Mouse (Mus musculus) hindbrain, embryonic 10.5 days (tissue): ENCODE data around the gene Tcl1b1. TPM values are rescaled to one million over a fixed set of nuclear protein-coding genes. Genes with fewer than 3 reads are reported as not detected.
A peak's percentile ranks its signal among the peaks of the same experiment; 100 is the strongest.
"Not testable (repeated sequence)": the region's sequence is repeated elsewhere in the genome, so short reads cannot be mapped to it uniquely, and the experiment has no call there.

Source experiments
- DNase-seq: peaks from one replicate; pipeline ENCODE4 v3.0.0-alpha.2; 2017; ENCODE audit warnings: low spot score
- H3K27ac ChIP-seq: fragments of 300-500 bp; sonication (generic); 2 replicates; pipeline ENCODE4 v1.5.1; 2016; ENCODE audit warnings: mild to moderate bottlenecking, moderate library complexity
- H3K27me3 ChIP-seq: fragments of 300-500 bp; sonication (generic); 2 replicates; pipeline ENCODE4 v1.6.1; 2016; ENCODE audit warnings: mild to moderate bottlenecking; ENCODE audit not compliant: poor library complexity, insufficient read depth, severe bottlenecking
- H3K36me3 ChIP-seq: fragments of 300-500 bp; sonication (generic); 2 replicates; pipeline ENCODE4 v1.6.1; 2016; ENCODE audit warnings: mild to moderate bottlenecking, moderate library complexity
- H3K4me1 ChIP-seq: fragments of 300-500 bp; sonication (generic); replicated peaks from 2 replicates; pipeline ENCODE4 v1.6.1; 2016; ENCODE audit warnings: mild to moderate bottlenecking
- H3K4me3 ChIP-seq: fragments of 300-500 bp; sonication (generic); 2 replicates; pipeline ENCODE4 v1.5.1; 2016; ENCODE audit warnings: mild to moderate bottlenecking, moderate library complexity
- H3K9me3 ChIP-seq: fragments of 300-500 bp; sonication (generic); 2 replicates; pipeline ENCODE4 v1.6.1; 2016; ENCODE audit warnings: mild to moderate bottlenecking, moderate library complexity
- WGBS: fragments of 180-500 bp; shearing (Covaris S2); methylation state at CpG from one replicate; pipeline ENCODE4 v1.1.7; 2016; 5-methylcytosine and 5-hydroxymethylcytosine counted together
- polyA plus RNA-seq: library from polyadenylated mRNA; unstranded; fragments of >200 nt; fragmentation: Nextera tagmentation; extraction: Ambion mirVana; gene quantifications from 2 replicates; pipeline ENCODE4 v1.2.1, GENCODE M21; 2016

Tcl1b1 gene
- polyA plus RNA-seq, 1 experiment from 2014 or later = not detected

DNA sequence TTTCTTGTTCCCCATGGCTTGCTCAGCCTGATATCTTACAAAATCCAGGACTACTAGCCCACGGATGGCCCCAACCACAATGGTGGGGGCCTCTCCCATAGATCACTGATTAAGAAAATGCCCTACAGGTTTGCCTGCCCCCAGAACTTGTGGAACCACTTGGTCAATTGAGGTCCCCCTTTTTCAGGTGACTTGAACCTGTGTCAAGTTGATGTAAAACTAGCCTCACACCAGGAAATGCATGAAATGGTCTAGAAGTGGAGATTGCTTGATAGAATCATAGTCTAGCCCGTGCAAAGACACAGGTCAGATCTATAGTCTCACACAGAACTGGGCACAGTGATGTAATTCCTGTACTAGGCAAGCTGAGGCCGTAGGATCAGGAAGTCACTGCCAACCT, 13.8 kb upstream of the Tcl1b1 start, which contains the start of gene Tcl1b2:
TSS of gene Tcl1b2 (plus strand) at position 301 of the 400 bp plus-strand sequence.
- Histone ChIP-seq H3K27me3 (no peaks in the 10 kb centered on the region), H3K27ac (no peak within 1 kb of the TSS), H3K4me3 (no peak within 1 kb of the TSS), H3K4me1 (no peaks in the 10 kb centered on the region), H3K9me3 (0 out of 2 replicates have a peak, but pooled peaks cover 3% of the 10 kb centered on the region), H3K36me3 (no peaks in the 10 kb centered on the region)
- no peak for DNase-seq
- 78% methylated on average over 3 of the region's 3 CpGs for WGBS

DNA sequence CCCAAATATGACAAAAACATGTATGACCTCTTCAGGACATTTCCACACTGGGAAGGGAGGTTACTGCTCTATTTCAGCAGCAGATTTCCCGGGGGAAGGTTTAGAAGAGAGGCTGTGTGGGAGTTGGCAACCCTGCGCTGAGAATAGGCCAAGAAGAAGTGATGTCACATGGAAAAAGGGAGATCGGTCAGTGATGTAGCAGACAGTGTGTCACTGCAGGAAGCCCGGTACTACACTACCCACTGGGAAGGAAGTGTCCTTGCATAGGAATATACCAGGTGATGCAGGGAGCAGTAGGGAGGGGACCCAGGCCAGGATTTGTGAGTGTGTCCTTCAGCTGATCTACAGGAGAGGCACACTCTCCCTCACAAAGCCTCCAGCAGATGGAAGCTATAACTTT, 4.2 kb upstream of the Tcl1b1 start:
- not testable (repeated sequence) for H3K27ac ChIP-seq, H3K4me3 ChIP-seq, H3K27me3 ChIP-seq, H3K4me1 ChIP-seq, H3K9me3 ChIP-seq, H3K36me3 ChIP-seq, DNase-seq
- 80% methylated on average over 4 of the region's 4 CpGs for WGBS

DNA sequence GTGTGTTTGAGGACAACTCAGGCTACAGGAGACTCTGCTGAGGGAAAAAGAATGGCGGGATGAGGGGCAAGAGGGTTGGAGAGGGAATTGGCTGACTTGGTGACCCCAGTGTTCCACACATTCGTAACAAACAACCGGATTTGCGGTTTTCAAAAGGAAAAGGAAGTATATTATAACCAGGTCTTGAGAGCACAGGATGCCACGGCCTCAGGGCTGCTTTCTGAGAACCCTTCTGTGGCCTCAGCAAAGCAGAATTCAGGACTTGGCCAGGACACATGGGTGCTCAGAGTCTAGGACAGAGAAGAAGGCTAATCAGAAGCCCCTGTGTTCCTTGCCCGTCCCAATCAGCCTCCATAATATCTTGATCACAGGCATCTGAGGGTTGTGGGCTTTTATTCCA, 648 bp upstream of the Tcl1b1 start:
- no peak for DNase-seq
- Histone ChIP-seq H3K4me1 (no peaks in the 10 kb centered on the region), H3K4me3 (no peak overlapping the region), H3K9me3 (no peaks in the 10 kb centered on the region), H3K27ac (no peak overlapping the region), H3K27me3 (no peaks in the 10 kb centered on the region), H3K36me3 (no peaks in the 10 kb centered on the region)
- 81% methylated on average over 6 of the region's 6 CpGs for WGBS

DNA sequence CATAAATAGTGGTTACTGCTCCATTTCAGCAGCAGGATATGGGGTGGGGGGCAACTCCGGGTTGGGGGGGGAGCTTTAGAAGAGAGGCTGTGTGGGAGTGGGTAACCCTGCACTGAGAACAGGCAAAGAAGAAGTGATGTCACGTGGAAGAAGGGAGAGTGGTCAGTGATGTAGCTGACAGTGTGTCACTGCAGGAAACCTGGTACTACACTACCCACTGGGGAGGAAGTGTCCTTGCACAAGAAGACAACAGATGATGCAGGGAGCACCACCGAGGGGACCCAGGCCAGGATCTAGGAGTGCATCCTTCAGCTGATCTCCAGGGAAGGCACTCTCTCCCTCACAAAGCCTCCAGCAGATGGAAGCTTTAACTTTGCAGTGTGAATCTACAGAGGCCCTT, 7.2 kb downstream of the Tcl1b1 start:
- no peaks in the 10 kb centered on the region for H3K9me3 ChIP-seq
- DNase-seq = no peak
- H3K27me3 ChIP-seq = no peaks in the 10 kb centered on the region
- H3K4me3 ChIP-seq = no peak overlapping the region
- no peak overlapping the region for H3K27ac ChIP-seq
- WGBS = 77% methylated on average over 3 of the region's 3 CpGs
- H3K36me3 ChIP-seq = no peaks in the 10 kb centered on the region
- no peaks in the 10 kb centered on the region for H3K4me1 ChIP-seq

DNA sequence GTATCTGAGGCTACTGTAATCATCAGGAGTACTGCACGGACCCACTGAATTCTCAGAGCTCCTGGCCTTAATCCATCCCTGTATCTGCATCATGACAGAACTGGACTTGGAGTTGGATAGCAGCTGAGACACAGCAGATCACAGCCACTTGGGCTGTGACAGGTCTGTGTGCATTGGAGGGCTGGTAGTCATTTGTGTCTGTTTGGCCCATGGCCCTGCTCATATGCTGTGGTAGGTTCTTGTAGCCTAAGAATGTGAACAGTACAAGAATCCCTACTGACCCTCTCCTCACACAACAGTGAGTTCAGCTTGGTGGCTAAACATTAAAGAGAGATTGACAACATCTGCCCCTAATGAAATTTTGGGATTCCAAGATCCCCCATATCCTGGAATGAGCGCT, 13.9 kb downstream of the Tcl1b1 start:
- DNase-seq = no peak
- H3K27ac ChIP-seq = no peak overlapping the region
- 86% methylated on average over 2 of the region's 2 CpGs for WGBS
- H3K4me3 ChIP-seq = no peak overlapping the region
- no peaks in the 10 kb centered on the region for H3K9me3 ChIP-seq
- no peaks in the 10 kb centered on the region for H3K36me3 ChIP-seq
- no peaks in the 10 kb centered on the region for H3K27me3 ChIP-seq
- H3K4me1 ChIP-seq = no peaks in the 10 kb centered on the region

DNA sequence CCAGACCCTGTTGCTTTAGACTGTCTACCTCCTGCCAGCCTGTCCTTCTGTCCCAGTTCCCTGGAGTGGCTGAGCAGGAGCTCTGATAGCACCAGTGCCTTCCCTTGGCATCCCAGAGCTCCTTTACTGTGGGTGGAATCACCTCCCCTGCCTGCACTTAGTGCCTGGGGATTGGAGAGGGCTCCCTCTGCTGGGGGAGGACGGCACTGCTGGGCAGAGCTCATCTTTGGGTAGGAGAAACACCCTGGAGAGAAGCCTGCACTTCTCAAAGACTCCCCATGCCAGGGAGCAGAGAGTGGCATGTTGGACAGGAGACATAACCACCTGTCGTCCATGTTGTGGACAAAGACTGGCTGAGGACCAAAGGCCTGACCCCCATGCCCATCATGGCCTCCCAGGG, 14.8 kb downstream of the Tcl1b1 start:
- not testable (repeated sequence) for H3K4me3 ChIP-seq, H3K9me3 ChIP-seq, H3K27ac ChIP-seq, H3K4me1 ChIP-seq, H3K36me3 ChIP-seq, H3K27me3 ChIP-seq, DNase-seq
- 35% methylated on average over 2 of the region's 2 CpGs for WGBS

DNA sequence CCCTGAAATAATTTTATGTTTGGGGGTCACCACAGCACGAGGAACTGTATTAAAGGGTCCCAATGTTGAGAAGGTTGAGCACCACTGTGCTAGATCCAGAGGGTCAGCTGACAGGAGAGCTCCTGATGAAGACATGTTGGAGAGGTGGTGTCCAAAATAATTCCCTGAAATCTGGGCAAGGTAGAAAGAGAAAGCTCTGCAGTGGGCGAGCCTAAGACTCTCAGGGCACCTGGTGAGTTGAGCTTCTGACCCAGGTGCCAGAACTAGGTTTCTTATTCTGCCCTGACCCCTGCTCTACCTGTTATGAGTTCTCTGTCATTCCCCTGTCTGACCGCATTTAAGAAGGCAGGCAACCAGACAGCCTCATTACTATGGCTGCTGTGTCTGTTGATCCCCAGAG, 16.6 kb downstream of the Tcl1b1 start, which contains the start of gene Tcl1b5:
TSS of gene Tcl1b5 (plus strand) at position 301 of the 400 bp plus-strand sequence.
- H3K27ac ChIP-seq, H3K4me1 ChIP-seq, DNase-seq, H3K27me3 ChIP-seq, H3K36me3 ChIP-seq, H3K4me3 ChIP-seq, H3K9me3 ChIP-seq: not testable (repeated sequence)
- 74% methylated on average over 3 of the region's 3 CpGs for WGBS

DNA sequence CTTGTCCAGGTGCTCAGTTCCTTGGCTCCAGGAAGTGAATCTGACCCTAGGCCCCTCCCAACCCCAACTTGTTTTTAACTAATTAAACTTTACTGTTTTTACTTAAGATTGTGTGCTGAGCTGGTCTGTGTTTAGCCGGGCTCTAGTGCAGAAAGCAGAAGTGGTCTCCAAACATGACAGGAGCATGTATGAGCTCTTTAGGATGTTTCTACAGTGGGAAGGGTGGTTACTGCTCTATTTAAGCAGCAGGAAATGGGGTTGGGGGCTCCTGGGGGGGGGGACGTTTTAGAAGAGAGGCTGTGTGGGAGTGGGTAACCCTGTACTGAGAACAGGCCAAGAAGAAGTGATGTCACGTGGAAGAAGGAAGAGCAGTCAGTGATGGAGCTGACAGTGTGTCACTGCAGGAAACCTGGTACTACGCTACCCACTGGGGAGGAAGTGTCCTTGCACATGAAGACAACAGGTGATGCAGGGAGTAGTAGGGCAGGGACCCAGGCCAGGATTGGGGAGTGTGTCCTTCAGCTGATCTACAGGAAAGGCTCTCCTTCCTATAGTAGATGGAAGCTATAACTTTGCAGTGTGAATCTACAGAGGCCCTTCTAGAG, 21.7 kb downstream of the Tcl1b1 start:
- not testable (repeated sequence) for DNase-seq, H3K27me3 ChIP-seq, H3K36me3 ChIP-seq, H3K9me3 ChIP-seq, H3K4me3 ChIP-seq, H3K4me1 ChIP-seq, H3K27ac ChIP-seq
- 79% methylated on average over 4 of the region's 4 CpGs for WGBS

DNA sequence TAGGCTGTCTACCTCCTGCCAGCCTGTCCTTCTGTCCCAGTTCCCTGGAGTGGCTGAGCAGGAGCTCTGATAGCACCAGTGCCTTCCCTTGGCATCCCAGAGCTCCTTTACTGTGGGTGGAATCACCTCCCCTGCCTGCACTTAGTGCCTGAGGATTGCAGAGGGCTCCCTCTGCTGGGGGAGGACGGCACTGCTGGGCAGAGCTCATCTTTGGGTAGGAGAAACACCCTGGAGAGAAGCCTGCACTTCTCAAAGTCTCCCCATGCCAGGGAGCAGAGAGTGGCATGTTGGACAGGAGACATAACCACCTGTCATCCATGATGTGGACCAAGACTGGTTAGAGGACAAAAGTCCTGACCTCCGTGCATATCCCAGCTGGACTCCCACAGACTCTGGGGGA, 29.5 kb downstream of the Tcl1b1 start:
- H3K27me3 ChIP-seq, DNase-seq, H3K27ac ChIP-seq, H3K4me3 ChIP-seq, H3K36me3 ChIP-seq, H3K4me1 ChIP-seq, H3K9me3 ChIP-seq: not testable (repeated sequence)
- WGBS = 57% methylated on average over 2 of the region's 2 CpGs

DNA sequence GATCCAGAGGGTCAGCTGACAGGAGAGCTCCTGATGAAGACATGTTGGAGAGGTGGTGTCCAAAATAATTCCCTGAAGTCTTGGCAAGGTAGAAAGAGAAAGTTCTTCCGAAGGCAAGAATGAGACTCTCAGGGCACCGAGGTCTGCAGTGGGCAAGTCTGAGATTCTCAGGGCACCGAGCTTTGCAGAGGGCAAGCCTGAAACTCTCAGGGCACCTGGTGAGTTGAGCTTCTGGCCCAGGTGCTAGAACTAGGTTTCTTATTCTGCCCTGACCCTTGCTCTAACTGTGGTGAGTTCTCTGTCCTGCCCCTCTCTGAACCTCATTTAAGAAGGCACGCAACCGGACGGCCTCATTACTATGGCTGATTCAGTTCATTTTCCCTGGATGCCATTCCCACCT, 31.3 kb downstream of the Tcl1b1 start, which contains the start of gene Tcl1b3:
TSS of gene Tcl1b3 (plus strand) at position 301 of the 400 bp plus-strand sequence.
- H3K27ac ChIP-seq, DNase-seq, H3K36me3 ChIP-seq, H3K4me1 ChIP-seq, H3K9me3 ChIP-seq, H3K27me3 ChIP-seq, H3K4me3 ChIP-seq: not testable (repeated sequence)
- WGBS = 94% methylated on average over 6 of the region's 6 CpGs

DNA sequence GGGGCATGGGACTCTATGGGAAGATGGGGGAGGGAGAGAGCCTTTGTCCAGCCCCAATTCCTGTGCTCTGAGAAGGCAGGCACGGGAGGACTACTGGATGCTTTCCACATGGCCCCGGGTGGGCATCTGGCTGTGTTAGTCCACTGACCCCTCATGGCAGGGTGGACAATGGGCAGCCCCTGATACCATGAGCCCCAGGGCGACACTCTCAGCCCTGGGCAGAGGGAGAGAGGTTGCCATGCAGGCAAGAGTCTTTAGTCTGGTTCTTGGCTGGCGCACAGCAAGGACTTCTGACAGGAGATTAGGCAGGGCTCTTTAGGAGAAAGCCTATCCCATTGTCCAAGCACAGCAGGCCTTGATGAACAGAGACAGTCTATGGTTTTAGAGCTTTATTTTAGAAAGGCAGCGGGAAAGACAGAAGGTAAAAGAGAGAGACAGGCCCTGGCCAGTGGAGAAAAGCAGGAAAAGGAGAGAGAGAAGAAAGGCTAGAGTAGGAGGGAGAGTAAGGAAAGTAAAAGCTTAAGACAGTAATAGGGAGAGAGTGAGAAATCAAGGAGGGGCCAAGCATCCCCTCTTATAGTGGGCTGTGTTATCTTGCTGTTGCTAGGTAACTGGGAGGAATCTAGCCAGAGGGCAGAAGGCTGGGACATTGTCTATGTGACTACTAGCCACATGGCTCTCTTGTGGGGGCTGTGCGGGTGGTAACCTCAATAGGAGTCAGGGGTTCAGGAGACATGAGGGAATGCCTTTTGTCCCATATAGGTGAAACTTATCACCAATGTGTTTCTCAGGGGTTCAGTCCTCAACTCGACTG, 40.4 kb downstream of the Tcl1b1 start:
- H3K9me3 ChIP-seq, H3K36me3 ChIP-seq, H3K4me3 ChIP-seq, H3K27me3 ChIP-seq: not testable (repeated sequence)
- peak; percentile 40 for DNase-seq
- H3K27ac ChIP-seq = peak overlapping the region; percentile 71
- peaks cover 11% of the 10 kb centered on the region for H3K4me1 ChIP-seq
- 27% methylated on average over 7 of the region's 7 CpGs for WGBS

DNA sequence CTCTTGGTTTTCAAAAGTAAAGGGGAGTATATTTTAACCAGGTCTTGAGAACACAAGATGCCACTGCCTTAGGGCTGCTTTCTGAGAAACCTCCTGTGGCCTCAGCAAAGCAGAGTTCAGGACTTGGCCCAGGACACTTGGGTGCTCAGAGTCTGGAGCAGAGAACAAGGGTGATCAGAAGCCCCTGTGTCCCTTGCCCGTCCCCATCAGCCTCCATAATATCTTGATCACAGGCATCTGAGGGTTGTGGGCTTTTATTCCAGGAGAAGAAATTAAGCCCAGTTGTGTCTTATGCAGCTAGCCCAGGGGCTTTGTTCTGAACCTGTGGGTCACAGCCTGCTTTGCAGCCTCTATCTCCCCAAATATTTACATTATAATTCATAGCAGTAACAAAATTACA, 42.2 kb downstream of the Tcl1b1 start, which contains the start of gene Tcl1b4:
TSS of gene Tcl1b4 (plus strand) at position 301 of the 400 bp plus-strand sequence.
- not testable (repeated sequence) for H3K36me3 ChIP-seq, H3K9me3 ChIP-seq, H3K27ac ChIP-seq, DNase-seq, H3K27me3 ChIP-seq, H3K4me3 ChIP-seq
- 91% methylated on average over 1 of the region's 1 CpGs for WGBS
- peaks cover 11% of the 10 kb centered on the region for H3K4me1 ChIP-seq

DNA sequence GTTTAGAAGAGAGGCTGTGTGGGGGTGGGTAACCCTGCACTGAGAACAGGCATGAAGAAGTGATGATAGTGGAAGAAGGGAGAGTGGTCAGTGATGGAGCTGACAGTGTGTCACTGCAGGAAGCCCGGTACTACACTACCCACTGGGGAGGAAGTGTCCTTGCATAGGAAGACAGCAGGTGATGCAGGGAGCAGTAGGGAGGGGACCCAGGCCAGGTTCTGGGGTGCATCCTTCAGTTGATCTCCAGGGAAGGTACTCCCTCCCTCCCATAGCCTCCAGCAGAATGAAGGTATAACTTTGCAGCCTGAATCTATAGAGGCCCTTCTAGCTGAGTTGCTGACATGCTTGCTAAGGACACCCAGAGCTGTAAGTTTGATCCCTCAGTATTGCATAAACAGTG, 47.6 kb downstream of the Tcl1b1 start:
- no peak overlapping the region for H3K27ac ChIP-seq
- no peaks in the 10 kb centered on the region for H3K4me1 ChIP-seq
- H3K27me3 ChIP-seq = no peaks in the 10 kb centered on the region
- 81% methylated on average over 1 of the region's 1 CpGs for WGBS
- H3K36me3 ChIP-seq = no peaks in the 10 kb centered on the region
- no peak overlapping the region for H3K4me3 ChIP-seq
- DNase-seq = no peak
- no peaks in the 10 kb centered on the region for H3K9me3 ChIP-seq
